Mouse (Mus musculus) heart, adult 2 months (tissue): ENCODE measurements at regions not wholly inside any gene's neighbourhood (a gene's known extent, or its start where the extent isn't known, plus 50 kb on each side); places are given as distances from the start of the nearest gene placed in this dataset.

ENCODE experiments used
- CTCF ChIP-seq: fragments of 200-600 bp; IDR thresholded peaks from 2 replicates; pipeline ENCODE4 v1.8.1; 2022; ENCODE audit warnings: antibody characterized with exemption, mild to moderate bottlenecking, moderate library complexity
- EP300 ChIP-seq: fragments of 200-500 bp; IDR thresholded peaks from 2 replicates; pipeline ENCODE4 v1.6.1; 2011; ENCODE audit warnings: low read depth, low read length, control low read depth; ENCODE audit not compliant: insufficient read depth
- POLR2A ChIP-seq: fragments of 200-500 bp; IDR thresholded peaks from 2 replicates; pipeline ENCODE4 v1.6.1; 2011; ENCODE audit warnings: mild to moderate bottlenecking, low read depth, low read length, control low read depth; ENCODE audit not compliant: insufficient read depth

DNA sequence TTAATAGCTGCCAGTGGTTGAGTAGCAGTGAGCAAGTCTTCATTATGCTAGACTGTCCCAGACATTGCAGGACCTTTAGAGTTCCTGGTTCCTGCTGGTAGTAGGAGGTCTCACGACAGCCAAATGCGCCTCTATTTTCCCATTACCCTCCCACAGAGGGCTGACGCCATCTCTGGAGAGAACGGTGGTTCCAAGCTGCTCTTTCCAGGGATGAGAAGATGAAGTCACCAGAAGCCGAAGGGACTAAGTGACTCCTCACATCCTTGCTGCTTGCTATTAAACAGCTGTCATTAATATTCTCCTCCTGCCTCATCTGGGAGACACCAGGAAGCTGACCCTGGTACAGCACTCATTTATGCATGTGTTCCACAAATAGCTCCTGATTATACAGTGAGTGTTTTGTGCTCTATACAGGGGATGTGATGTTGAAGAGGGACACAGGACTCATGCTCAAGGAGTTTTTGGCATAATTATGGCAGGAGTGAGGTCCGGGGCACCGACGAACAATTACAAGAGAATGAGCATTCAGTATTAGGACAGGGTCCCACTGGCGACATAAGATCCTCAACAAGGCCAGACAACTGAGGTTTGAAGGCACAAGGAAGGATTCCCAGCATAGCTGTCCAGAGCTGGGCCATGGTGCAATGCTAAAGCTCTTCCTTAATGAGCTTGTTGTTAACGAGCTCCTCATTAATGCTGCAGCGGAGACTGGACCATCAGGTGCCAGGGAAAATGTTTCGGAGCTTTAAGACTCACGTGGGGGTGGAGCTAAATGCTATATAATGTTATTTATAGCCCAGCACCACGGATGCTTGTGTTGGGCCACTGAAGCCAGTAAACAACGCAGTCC is 145.6 kb downstream of the Kit start:
- TF ChIP-seq CTCF (no peak), POLR2A (no peak), EP300 (no peak)
